Mouse (Mus musculus): ENCODE results near the gene Gm20388. TPM values are rescaled to one million over a fixed set of nuclear protein-coding genes. Genes with fewer than 3 reads are reported as not detected.
A peak's percentile ranks its signal among the peaks of the same experiment; 100 is the strongest.

Gene Gm20388
- polyA plus RNA-seq, 1 experiment, result 49.7 TPM

- Histone ChIP-seq H3K4me1 (ENCODE audit: control insufficient read depth, insufficient read depth, low read length) (no peaks in the 10 kb centered on the region), H3K27me3 (replicated peaks; ENCODE audit: control insufficient read depth, insufficient read depth, low read length) (no peaks in the 10 kb centered on the region), H3K36me3 (ENCODE audit: control insufficient read depth, insufficient read depth, low read length) (no peaks in the 10 kb centered on the region), H3K4me3 (ENCODE audit: insufficient read depth, low read depth, low read length) (no peak overlapping the region), H3K27ac (ENCODE audit: insufficient read depth, low read depth, low read length) (no peak overlapping the region)
- TF ChIP-seq POLR2A (IDR thresholded peaks at IDR 0.05; ENCODE audit: low read depth, low read length), result no peak
- no peak for TF ChIP-seq CTCF (conservative IDR thresholded peaks at IDR 0.05; ENCODE audit: insufficient read depth, insufficient read length, low read depth, low read length)
- no peak for DNase-seq
- 58% methylated on average over 9 of the region's 9 CpGs for WGBS
These were observed 397.9 kb downstream of the Gm20388 start for GRCm38 (mm10) chr8:120308553-120308952.

DNA sequence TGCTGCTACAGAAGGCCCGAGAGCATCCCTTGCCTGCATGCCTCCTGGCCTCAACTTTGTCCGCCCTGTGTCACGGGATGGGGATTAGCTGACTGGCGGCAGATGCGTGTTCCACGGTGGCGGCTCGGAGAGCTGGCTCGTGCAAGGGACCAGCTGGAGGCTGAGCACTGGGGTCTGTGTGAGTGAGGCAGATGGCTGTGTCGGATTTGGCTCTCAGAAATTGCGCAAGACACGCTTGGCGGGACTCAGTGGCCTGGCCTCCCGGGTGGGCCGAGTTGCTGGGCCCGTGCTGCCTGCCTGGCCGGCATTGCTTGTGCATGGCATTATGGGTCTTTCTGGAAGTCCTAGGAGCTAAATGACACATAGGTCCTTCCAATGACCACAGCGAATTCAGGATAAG, 398.7 kb downstream of the Gm20388 start:
- TF ChIP-seq POLR2A (IDR thresholded peaks at IDR 0.05; ENCODE audit: low read depth, low read length), result no peak
- TF ChIP-seq CTCF (conservative IDR thresholded peaks at IDR 0.05; ENCODE audit: insufficient read depth, insufficient read length, low read depth, low read length), result no peak
- H3K4me1 ChIP-seq (ENCODE audit: control insufficient read depth, insufficient read depth, low read length), result no peaks in the 10 kb centered on the region

DNA sequence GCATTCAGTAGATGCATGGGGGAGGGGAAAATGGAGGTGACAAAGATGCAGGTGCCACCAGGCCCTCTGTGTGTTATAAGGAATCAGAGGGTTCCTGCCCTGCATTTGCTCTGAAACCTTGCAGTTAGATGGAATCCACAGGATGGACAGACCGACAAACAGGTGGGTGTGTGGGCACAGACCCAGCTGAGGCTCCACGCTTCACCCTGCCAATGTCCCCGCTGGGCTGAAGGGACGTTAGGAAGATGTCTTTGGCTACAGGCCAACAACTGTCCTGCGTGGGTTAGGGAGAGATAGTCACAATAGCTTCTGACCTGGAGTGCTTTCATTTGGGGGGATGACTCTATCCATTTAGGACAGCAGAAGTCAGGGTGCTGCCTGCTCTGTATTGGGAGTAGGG, 399.4 kb downstream of the Gm20388 start:
- Histone ChIP-seq H3K36me3 (ENCODE audit: control insufficient read depth, insufficient read depth, low read length) (no peaks in the 10 kb centered on the region), H3K4me3 (ENCODE audit: insufficient read depth, low read depth, low read length) (no peak overlapping the region), H3K4me1 (ENCODE audit: control insufficient read depth, insufficient read depth, low read length) (no peaks in the 10 kb centered on the region), H3K27me3 (replicated peaks; ENCODE audit: control insufficient read depth, insufficient read depth, low read length) (no peaks in the 10 kb centered on the region), H3K27ac (ENCODE audit: insufficient read depth, low read depth, low read length) (no peak overlapping the region)
- DNase-seq, result no peak
- WGBS, result 70% methylated on average over 5 of the region's 5 CpGs
- no peak for TF ChIP-seq POLR2A (IDR thresholded peaks at IDR 0.05; ENCODE audit: low read depth, low read length)
- no peak for TF ChIP-seq CTCF (conservative IDR thresholded peaks at IDR 0.05; ENCODE audit: insufficient read depth, insufficient read length, low read depth, low read length)

More for the DNA sequence above, 398.7 kb downstream of the Gm20388 start:
- DNase-seq, result no peak
- no peak overlapping the region for H3K27ac ChIP-seq (ENCODE audit: insufficient read depth, low read depth, low read length)
- WGBS, result 79% methylated on average over 18 of the region's 18 CpGs
- H3K4me3 ChIP-seq (ENCODE audit: insufficient read depth, low read depth, low read length), result no peak overlapping the region
- no peaks in the 10 kb centered on the region for H3K36me3 ChIP-seq (ENCODE audit: control insufficient read depth, insufficient read depth, low read length)
- H3K27me3 ChIP-seq (replicated peaks; ENCODE audit: control insufficient read depth, insufficient read depth, low read length), result no peaks in the 10 kb centered on the region

- Histone ChIP-seq H3K36me3 (ENCODE audit: control insufficient read depth, insufficient read depth, low read length) (no peaks in the 10 kb centered on the region), H3K27me3 (replicated peaks; ENCODE audit: control insufficient read depth, insufficient read depth, low read length) (no peaks in the 10 kb centered on the region), H3K4me1 (ENCODE audit: control insufficient read depth, insufficient read depth, low read length) (no peaks in the 10 kb centered on the region), H3K27ac (ENCODE audit: insufficient read depth, low read depth, low read length) (no peak overlapping the region), H3K4me3 (ENCODE audit: insufficient read depth, low read depth, low read length) (no peak overlapping the region)
- DNase-seq, result no peak
- 88% methylated on average over 4 of the region's 4 CpGs for WGBS
- TF ChIP-seq CTCF (conservative IDR thresholded peaks at IDR 0.05; ENCODE audit: insufficient read depth, insufficient read length, low read depth, low read length), result no peak
- TF ChIP-seq POLR2A (IDR thresholded peaks at IDR 0.05; ENCODE audit: low read depth, low read length), result no peak
These were observed 401.8 kb downstream of the Gm20388 start for GRCm38 (mm10) chr8:120312452-120312851.

GRCm38 (mm10) chr8:120313674-120314073, 403.0 kb downstream of the Gm20388 start:
- no peak overlapping the region for H3K4me3 ChIP-seq (ENCODE audit: insufficient read depth, low read depth, low read length)
- H3K36me3 ChIP-seq (ENCODE audit: control insufficient read depth, insufficient read depth, low read length), result no peaks in the 10 kb centered on the region
- H3K27ac ChIP-seq (ENCODE audit: insufficient read depth, low read depth, low read length), result no peak overlapping the region
- no peaks in the 10 kb centered on the region for H3K4me1 ChIP-seq (ENCODE audit: control insufficient read depth, insufficient read depth, low read length)
- DNase-seq, result no peak
- WGBS, result 84% methylated on average over 3 of the region's 3 CpGs
- no peaks in the 10 kb centered on the region for H3K27me3 ChIP-seq (replicated peaks; ENCODE audit: control insufficient read depth, insufficient read depth, low read length)
- TF ChIP-seq POLR2A (IDR thresholded peaks at IDR 0.05; ENCODE audit: low read depth, low read length), result no peak
- TF ChIP-seq CTCF (conservative IDR thresholded peaks at IDR 0.05; ENCODE audit: insufficient read depth, insufficient read length, low read depth, low read length), result no peak

DNA sequence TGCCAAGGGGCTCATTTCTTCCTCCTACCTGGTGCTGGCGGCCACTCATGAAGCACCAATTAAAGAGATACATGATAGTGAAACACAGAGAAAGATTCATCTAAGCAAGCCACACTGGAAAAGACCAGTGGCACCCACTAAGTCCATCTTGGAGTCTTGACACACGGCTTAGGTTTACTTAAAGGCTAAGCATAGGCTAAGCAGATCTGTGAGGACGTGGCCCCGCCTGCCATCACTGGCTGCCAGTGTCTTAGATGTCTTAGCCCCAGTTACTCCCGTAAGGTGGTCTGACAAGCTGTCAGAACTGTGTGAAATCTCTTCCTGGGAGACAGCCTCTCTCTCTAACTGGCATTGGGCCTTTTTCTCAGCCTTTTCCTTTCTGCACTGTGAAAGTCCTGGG, 404.3 kb downstream of the Gm20388 start:
- Histone ChIP-seq H3K4me1 (ENCODE audit: control insufficient read depth, insufficient read depth, low read length) (no peaks in the 10 kb centered on the region), H3K27ac (ENCODE audit: insufficient read depth, low read depth, low read length) (no peak overlapping the region), H3K4me3 (ENCODE audit: insufficient read depth, low read depth, low read length) (no peak overlapping the region), H3K27me3 (replicated peaks; ENCODE audit: control insufficient read depth, insufficient read depth, low read length) (no peaks in the 10 kb centered on the region), H3K36me3 (ENCODE audit: control insufficient read depth, insufficient read depth, low read length) (no peaks in the 10 kb centered on the region)
- WGBS, result 89% methylated on average over 5 of the region's 5 CpGs
- TF ChIP-seq CTCF (conservative IDR thresholded peaks at IDR 0.05; ENCODE audit: insufficient read depth, insufficient read length, low read depth, low read length) (no peak), POLR2A (IDR thresholded peaks at IDR 0.05; ENCODE audit: low read depth, low read length) (no peak)
- no peak for DNase-seq

GRCm38 (mm10) chr8:120315644-120316043, 405.0 kb downstream of the Gm20388 start:
- H3K27ac ChIP-seq (ENCODE audit: insufficient read depth, low read depth, low read length), result no peak overlapping the region
- DNase-seq, result peak; percentile 33
- H3K36me3 ChIP-seq (ENCODE audit: control insufficient read depth, insufficient read depth, low read length), result no peaks in the 10 kb centered on the region
- 91% methylated on average over 4 of the region's 4 CpGs for WGBS
- no peaks in the 10 kb centered on the region for H3K4me1 ChIP-seq (ENCODE audit: control insufficient read depth, insufficient read depth, low read length)
- H3K4me3 ChIP-seq (ENCODE audit: insufficient read depth, low read depth, low read length), result no peak overlapping the region
- no peaks in the 10 kb centered on the region for H3K27me3 ChIP-seq (replicated peaks; ENCODE audit: control insufficient read depth, insufficient read depth, low read length)
- TF ChIP-seq POLR2A (IDR thresholded peaks at IDR 0.05; ENCODE audit: low read depth, low read length), result no peak
- TF ChIP-seq CTCF (conservative IDR thresholded peaks at IDR 0.05; ENCODE audit: insufficient read depth, insufficient read length, low read depth, low read length), result peak; percentile 51

GRCm38 (mm10) chr8:120316707-120317106, 406.1 kb downstream of the Gm20388 start:
- no peak overlapping the region for H3K27ac ChIP-seq (ENCODE audit: insufficient read depth, low read depth, low read length)
- TF ChIP-seq CTCF (conservative IDR thresholded peaks at IDR 0.05; ENCODE audit: insufficient read depth, insufficient read length, low read depth, low read length) (no peak), POLR2A (IDR thresholded peaks at IDR 0.05; ENCODE audit: low read depth, low read length) (no peak)
- no peaks in the 10 kb centered on the region for H3K36me3 ChIP-seq (ENCODE audit: control insufficient read depth, insufficient read depth, low read length)
- 85% methylated on average over 7 of the region's 7 CpGs for WGBS
- no peak for DNase-seq
- H3K27me3 ChIP-seq (replicated peaks; ENCODE audit: control insufficient read depth, insufficient read depth, low read length), result no peaks in the 10 kb centered on the region
- H3K4me1 ChIP-seq (ENCODE audit: control insufficient read depth, insufficient read depth, low read length), result no peaks in the 10 kb centered on the region
- H3K4me3 ChIP-seq (ENCODE audit: insufficient read depth, low read depth, low read length), result no peak overlapping the region

Data from kidney, adult 2 months (tissue).